Mouse (Mus musculus): Measurements from ENCODE around the gene Dab2ip.

Gene Dab2ip

GRCm38 (mm10) chr2:35624380-35625006, 66.4 kb downstream of the Dab2ip start:
- DNase-seq, result peak; percentile 75 to 84

GRCm38 (mm10) chr2:35625007-35625380, 66.9 kb downstream of the Dab2ip start:
- DNase-seq, result no peak

DNA sequence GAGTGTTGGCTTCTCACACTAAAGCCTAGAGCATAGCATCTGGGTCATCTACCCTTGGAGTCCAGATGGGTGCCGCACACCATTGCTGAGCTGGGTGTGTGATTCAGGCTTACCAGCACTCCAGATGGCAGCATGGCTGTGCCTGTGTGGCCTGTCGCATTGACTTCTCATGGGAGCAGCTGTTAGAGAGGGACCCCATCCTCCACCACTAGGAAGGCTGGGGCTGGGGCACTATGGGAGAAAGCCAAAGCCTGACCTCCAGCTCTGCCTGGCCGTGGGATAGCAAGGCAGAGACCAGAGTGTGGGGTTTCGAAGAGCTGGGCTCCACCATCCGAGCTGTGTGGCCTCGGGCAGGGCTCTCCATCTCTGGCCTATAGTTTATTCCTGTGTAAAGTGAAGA, 67.5 kb downstream of the Dab2ip start:
- DNase-seq, result peak; percentile 50 to 55

DNA sequence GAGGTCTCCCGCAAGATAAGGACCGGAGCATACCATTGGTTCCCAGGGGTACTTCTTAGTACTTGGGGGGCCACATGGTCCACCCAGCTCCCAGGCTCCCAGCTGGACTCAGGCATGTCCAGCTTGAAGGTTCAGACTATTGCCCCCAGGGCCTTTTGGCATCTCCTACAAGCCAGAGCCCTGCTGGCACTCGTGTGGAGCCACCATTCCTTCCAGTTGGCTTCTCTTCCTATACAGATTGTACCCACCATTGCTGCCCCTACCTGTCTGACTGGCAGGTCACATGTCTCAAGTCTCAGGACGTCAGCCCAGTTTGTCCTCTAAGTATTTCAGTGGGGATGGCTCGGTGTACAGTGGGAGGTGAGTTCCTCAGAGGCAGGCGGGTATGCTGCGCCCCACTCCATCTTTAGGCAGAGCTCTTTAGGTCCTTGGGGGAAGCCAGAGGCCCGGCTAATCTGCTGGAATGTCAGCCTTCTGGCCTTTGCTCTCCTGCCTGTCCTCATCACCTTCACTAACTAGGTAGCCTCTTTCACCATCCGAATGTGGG, 68.2 kb downstream of the Dab2ip start:
- peak; percentile 71 to 86 for DNase-seq

GRCm38 (mm10) chr2:35627298-35627898, 69.3 kb downstream of the Dab2ip start:
- DNase-seq, result peak; percentile 46 to 56

- DNase-seq, result peak in 1 of 2 experiments; percentile 66
These were observed 70.0 kb downstream of the Dab2ip start for GRCm38 (mm10) chr2:35628052-35628451.

GRCm38 (mm10) chr2:35628656-35629055, 70.6 kb downstream of the Dab2ip start:
- DNase-seq, result peak; percentile 81 to 88

DNA sequence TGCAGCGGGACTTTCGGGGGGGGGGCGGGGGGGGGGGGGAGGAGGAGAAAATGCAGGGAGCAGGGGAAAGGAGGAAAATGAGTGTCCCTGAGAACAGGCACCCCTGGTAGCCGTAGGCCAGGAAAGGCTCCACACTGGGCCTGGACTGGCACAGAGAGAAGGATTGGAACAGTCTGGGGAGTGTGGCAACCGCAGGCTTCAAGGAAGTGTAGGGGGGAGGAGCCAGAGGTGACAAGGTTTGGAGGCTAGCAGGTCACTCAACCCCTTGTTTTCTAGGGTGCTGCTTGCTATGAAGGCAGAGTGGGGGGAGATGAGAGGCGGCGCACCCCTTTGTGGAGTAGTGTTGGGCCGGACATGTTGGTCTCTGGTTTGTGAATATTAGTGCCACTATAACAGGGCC, 71.1 kb downstream of the Dab2ip start:
- peak in 1 of 2 experiments; percentile 48 for DNase-seq

DNA sequence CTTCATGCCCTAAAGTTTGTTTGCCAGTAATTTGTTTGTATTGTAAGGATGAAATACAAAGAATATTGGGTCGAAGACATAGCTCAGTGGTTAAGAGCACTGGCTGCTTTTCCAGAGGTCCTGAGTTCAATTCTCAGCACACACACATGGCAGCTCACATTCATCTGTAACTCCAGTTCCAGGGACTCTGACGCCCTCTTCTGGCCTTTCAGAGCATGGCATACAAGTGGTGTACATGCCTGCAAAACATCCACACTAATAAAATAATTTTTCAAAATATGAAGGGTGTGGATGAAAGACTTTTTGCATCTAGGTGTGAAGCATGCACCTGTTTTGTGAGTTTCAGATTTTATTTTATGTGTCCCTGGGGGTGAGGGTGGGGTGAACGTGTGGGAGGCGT, 75.3 kb downstream of the Dab2ip start:
- DNase-seq, result peak in 1 of 2 experiments; percentile 50

DNA sequence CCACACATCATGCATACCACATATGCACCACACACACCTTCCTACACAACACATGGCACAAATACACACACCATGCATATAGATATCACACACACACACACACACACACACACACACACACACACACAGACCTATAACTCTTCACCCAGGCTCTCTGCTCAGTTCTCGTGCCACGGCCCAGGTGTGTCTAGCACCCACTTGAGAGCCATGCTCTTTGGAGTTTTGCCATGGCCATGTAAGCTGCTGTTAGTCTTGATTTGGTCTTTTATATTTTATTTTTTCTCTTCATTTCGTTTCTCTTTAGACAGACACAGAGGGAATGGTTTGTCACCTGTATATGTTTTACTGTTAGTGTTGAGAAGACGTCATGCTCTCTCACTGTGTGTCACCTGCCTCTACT, 76.9 kb downstream of the Dab2ip start:
- no peak for DNase-seq

- no peak for DNase-seq
These were observed 77.5 kb downstream of the Dab2ip start for GRCm38 (mm10) chr2:35635541-35635940.

- no peak for DNase-seq
These were observed 79.9 kb downstream of the Dab2ip start for GRCm38 (mm10) chr2:35637880-35638535.

DNA sequence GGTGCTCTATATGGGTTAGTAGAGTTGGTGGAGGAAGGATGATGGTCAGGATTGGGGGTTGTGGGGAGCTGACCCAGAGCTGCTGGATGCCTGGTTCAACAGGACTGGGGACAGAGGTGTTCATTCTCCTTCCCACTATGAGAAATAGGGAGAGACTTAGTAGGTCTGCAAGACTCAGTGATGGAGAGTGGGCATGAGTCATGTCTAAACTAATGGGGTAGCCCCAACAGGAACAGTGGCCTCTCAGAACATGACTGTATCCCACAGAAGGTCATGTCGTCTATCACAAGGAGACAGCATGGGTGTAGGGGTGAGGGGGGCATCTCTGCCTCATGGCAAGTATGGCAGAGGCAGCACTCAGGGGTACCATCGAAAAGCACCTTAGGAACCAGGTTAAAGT, 81.7 kb downstream of the Dab2ip start:
- DNase-seq, result no peak

DNA sequence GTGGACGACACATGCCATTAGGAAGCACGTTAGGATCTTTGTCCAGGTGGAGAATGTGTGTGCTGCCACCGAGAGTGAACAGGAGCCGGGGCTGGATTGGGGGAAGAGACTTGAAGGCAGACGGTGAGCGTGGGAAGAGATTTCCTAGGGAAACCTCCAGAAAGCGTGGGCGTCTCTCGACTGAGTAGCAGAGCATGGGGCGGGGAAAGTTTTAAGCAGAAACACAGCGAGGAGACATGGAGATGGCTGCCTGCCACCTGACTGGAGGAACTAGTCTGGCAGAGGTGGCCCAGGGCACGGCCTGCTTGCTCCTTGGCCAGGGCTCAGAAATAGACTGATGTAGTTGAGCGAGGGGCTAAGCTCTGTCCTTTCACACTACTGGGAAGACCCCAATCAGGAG, 82.5 kb downstream of the Dab2ip start:
- DNase-seq, result peak; percentile 69 to 71

DNA sequence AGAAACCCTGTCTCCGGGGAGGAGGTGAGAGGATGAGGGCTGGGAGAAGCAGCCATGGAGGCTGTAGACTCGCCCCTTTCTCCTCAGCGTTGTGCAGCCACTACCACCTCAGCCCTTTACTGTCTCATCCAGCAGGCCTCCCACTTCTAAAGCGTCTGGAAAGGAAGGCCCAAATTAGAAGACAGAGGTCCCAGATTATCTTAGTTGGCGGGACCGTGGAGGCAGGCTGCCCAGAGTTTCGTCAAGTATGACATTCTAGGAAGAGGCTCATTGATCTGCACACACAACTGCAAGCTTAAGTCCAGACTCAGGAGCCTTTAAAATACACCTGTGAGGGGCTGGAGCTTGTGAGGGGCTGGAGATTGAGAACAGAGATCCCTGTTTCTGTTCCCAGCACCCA, 84.2 kb downstream of the Dab2ip start:
- no peak for DNase-seq

DNA sequence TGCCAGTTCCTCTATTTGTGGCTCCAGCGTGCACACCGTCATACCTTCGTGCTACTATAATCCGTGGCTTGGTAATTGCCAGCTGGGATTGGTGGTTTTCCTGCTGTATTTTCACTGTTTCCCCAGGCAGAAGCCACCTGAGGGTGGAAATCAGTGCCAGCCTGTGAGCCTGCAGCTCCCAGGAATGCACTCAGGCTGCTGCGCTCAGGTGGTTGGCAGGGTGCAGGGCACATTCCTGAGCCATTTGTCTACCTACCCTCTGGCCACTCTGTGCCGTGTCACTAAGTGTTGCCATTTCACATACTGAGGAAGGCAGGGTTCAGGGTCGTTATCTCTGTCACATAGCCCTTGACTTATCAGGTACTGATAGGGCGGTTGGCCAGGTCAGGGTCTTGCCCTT, 88.5 kb downstream of the Dab2ip start:
- DNase-seq, result no peak

- peak; percentile 88 to 93 for DNase-seq
These were observed 91.6 kb downstream of the Dab2ip start for GRCm38 (mm10) chr2:35649708-35650107.

DNA sequence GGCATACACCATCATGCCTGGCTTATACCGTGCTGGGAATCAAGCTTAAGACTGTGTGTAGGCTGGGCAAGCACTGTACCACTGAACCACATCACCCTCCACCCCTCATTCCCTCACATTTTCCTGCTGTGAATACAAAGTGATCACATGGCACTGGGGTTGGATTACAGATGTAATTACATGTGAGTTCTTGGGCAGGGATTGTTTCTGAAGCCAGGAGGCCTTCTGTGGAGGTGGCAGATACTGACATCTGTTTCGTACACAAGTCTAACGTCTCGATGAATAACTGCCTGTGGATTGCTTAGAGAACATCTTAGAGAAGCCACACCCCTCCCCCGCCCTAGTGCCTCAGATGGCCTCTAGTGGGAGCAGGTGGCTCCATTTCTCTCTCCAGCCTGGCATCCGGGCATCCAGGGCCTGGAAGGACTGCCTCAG, 93.2 kb downstream of the Dab2ip start:
- DNase-seq, result peak; percentile 80 to 88

GRCm38 (mm10) chr2:35652984-35653383, 94.9 kb downstream of the Dab2ip start:
- DNase-seq, result no peak

DNA sequence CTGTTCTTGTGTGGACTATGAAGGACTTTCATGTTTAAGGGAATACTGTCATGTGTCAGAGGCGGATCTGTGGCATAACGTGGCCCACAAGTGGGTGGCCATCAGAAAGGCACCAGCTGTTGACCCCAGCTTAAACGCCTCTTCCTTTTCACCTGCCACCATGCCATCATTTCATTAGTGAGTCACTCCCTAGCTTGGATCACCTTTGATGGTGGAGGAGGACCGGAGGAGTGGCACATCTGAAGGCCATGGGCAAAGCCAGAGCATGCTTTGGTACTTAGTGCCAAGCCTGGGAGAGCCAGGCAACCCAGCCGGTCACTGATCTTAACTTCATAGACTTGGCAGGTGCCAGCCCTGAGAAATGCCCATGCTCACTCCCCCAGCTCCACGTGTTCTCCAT, 96.7 kb downstream of the Dab2ip start:
- no peak for DNase-seq

DNA sequence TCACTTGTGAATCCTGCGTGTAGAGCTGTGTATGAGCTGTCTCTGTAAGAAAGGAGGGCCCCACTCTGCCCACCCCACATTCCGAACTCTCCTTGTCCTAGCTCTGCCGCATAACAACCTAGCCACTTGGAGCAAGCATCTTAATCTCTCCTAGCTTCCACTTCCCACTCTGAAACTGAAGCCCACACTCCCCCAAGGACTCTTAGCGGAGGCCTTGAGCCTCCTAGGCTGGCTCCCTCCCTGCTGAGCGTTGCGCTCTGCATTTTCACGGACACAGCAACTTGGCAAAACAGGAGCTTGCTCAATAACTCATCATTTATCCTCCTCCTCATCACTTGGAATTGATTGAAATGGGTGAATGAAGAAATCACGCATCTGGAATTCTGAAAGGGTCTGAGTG, 97.9 kb downstream of the Dab2ip start:
- no peak for DNase-seq

GRCm38 (mm10) chr2:35658311-35658710, 100.2 kb downstream of the Dab2ip start:
- no peak for DNase-seq

DNA sequence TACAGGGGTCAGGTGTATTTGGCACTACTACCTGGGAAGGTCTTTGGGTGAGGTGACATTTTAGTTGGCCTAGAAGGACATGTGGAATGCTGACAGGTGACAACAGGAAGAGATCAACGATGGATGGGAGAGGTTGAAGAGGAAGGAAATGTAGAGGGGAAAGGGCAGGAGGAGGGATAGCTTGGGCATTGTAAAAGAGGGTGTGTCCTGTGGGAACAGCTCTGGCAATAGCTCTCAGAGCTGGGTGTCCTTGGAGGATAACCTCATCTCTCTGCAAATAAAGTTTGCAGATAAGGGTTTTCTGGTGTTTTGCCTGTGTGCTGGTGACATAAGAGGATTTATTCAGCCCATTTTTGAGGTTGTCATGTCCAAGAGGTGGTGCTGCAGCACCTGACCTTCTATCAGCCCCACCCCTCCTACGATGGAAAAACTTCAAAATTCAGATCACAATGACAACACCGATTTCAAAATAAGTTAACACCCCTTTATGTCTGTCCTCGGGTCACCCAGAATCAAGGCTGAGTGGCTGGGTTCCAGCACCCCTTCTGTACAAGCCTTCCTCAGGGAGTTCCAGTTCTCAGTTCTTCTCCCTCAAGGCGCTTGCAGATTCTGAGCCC, 101.6 kb downstream of the Dab2ip start:
- no peak for DNase-seq

Data from cerebellum, postnatal 14 days (tissue).